Mouse (Mus musculus): ENCODE data around the gene Tmem204.

DNA sequence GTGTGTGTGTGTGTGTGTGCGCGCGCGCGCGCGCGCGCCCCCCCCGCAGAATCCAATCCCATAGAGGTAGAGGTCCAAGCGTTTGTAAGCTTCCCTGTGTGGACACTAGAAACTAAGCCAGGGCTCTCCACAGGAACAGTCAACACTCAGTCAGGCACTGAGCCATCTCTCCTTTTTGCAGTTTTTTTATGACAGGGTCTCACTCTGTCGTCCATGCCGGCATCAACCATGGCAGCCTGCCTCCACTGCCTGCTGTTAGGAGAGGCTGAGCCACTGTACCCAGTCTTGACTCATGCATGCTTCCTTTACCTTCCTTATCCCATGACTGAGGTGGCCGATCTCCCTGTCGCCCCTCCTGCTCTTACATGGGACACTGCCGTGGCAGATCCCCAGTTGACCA is 24.4 kb upstream of the Tmem204 start:
- no peak for TF ChIP-seq CTCF (IDR thresholded peaks at IDR 0.05; ENCODE audit: low read depth)
- TF ChIP-seq EP300 (IDR thresholded peaks at IDR 0.05; ENCODE audit: low read depth), result no peak
